Mouse (Mus musculus) brain, embryonic 18.5 days (tissue): ENCODE results near the gene Rmdn3.

Experiments
- DNase-seq: peaks from one replicate; pipeline ENCODE4 v3.0.0-alpha.2; 2012; ENCODE audit warnings: low read depth, low spot score

The Rmdn3 gene

DNA sequence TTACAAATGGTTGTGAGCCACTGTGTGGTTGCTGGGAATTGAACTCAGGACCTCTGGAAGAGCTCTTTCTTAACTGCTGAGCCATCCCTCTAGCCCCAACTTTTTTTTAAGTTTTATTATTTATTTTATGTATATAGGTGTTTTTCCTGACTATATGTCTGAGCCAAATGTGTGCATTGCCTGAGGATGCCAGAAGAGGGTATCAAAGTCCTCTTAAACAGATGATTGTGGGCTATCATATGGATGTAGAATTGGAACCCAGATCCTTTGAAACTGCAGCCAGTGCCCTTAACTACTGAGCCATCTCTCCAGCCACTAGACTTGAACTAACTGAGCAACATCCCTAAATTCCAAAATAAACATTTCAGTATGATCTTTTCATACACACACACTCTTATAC, 55.3 kb downstream of the Rmdn3 start:
- no peak for DNase-seq
